Mouse (Mus musculus): ENCODE measurements around the gene Olfr1358. TPM values are rescaled to one million over a fixed set of nuclear protein-coding genes. Genes with fewer than 3 reads are reported as not detected.

The Olfr1358 gene
- total RNA-seq, 2 experiments from 2014 or later = not detected

- peak in 1 of 2 experiments; percentile 35 for DNase-seq (ENCODE audit: extremely low spot score in 1 of 2, low spot score in 2 of 2)
- intact Hi-C loops (cut with DNase I) = loop anchor here (10.0 kb wide), 1 partner anchor 64 kb away; no protein-coding TSS in a partner anchor
Observed at GRCm38 (mm10) chr10:78540943-78541342, 23.7 kb downstream of the Olfr1358 start.

DNA sequence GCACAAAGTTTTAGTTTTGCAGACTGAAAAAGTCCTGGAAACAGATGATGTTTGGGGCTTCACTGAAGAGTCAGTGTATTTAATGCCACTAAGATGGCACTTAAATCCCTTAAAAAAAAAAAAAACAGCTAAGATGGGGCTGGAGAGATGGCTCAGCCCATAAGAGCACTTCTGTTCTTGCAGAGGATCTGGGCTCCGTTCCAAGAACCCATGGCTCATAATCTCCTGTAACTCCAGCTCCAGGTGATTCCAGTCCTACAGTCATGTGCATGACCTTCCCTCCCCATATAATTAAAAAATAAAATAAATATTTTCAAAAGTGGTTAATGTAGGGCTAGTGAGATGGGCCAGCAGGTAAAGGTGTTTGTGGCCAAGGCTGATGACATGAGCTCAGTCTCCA is 47.8 kb downstream of the Olfr1358 start:
- intact Hi-C loops (cut with DNase I) = no loop called here
- no peak for DNase-seq (ENCODE audit: extremely low spot score in 1 of 2, low spot score in 2 of 2)

DNA sequence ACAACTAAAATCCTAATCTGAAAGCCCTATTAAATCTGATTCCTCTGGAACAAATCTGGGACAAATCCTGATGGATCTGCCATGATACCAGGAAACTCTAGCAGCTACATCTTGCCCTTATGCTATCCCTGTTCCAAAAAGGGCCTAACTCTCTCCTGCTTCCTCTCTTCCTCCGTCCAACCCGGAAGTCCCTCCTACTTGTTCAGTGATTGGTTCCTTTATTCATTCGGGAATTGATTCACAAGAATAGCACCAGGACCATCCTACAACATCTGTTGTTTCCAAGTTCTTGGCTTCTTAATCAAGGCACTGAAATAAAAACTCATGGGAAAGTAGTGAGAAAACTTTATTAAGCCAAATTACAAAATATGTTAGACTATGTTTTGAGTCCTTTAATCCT is 52.0 kb downstream of the Olfr1358 start:
- intact Hi-C loops (cut with DNase I) = no loop called here

GRCm38 (mm10) chr10:78569686-78570085 is 52.5 kb downstream of the Olfr1358 start:
- no peak for DNase-seq (ENCODE audit: extremely low spot score in 1 of 2, low spot score in 2 of 2)
- intact Hi-C loops (cut with DNase I) = no loop called here

More for the DNA sequence above, 52.0 kb downstream of the Olfr1358 start:
- DNase-seq (ENCODE audit: extremely low spot score in 1 of 2, low spot score in 2 of 2) = no peak

Small RNA genes within 50 kb of the gene (microRNA-seq; reads per million reads assigned to microRNA genes)
- gene Gm27541 = not detected

Other genes with a start within 250 kb of the Olfr1358 start
- 100 to 1,000 TPM; 251 to 263 TPM for gene Agpat3, start 164.9 kb upstream of the Olfr1358 start, total RNA-seq (2021)
- gene Rrp1, start 104.4 kb upstream of the Olfr1358 start, total RNA-seq (2021) = 100 to 1,000 TPM; 345 to 346 TPM
- 10 to 100 TPM; 33.8 to 37.4 TPM for gene Cstb, start 91.8 kb upstream of the Olfr1358 start, total RNA-seq (2021)
- gene Pdxk, start 52.5 kb upstream of the Olfr1358 start, total RNA-seq (2021) = 10 to 100 TPM; 65.2 to 67.6 TPM
- 10 to 100 TPM; 19.2 to 21.9 TPM for gene Ilvbl, start 56.9 kb downstream of the Olfr1358 start, total RNA-seq (2021)
- gene Syde1, start 74.5 kb downstream of the Olfr1358 start, total RNA-seq (2021) = 1 to 10 TPM; 3.9 TPM
- gene Olfr1357, start 100.6 kb downstream of the Olfr1358 start, total RNA-seq (2021) = not detected
- gene Casp14, start 200.9 kb downstream of the Olfr1358 start, total RNA-seq (2021) = not detected
- gene Ccdc105, start 235.6 kb downstream of the Olfr1358 start, total RNA-seq (2021) = under 1 TPM; 0.20 to 0.32 TPM